Mouse (Mus musculus): ENCODE data around the gene Bloc1s3.
A peak's percentile ranks its signal among the peaks of the same experiment; 100 is the strongest.

The Bloc1s3 gene

GRCm38 (mm10) chr7:19477084-19477483 is 31.1 kb downstream of the Bloc1s3 start:
- DNase-seq, result no peak

DNA sequence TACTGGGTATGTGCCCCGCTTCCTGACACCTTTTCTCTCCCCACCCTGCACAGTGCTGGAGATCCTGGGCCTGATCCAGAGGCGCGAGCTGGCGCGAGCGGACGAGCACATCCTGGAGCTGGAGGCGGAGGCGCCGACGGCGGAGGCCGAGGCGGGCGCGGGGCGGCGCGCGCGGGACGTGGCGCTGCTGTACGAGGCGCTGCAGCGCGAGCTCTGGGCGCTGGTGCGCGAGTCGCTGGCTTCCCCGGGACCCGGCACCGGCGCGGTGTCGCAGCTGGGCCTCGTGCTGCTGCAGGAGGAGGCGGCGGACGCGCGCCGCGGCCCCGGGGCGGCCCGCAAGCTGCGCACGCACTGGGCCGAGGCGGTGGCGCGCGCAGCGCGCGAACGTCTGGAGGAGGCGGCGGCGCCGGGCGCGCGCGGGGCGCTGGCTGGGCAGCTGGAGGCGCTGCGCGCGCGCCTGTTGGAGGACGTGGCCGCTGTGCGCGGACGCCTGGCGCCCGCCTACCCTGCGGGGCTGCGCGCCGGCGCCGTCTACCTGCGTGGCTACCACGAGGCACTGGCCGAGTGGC is 34.2 kb downstream of the Bloc1s3 start:
- peak; percentile 54 to 81 for DNase-seq

- peak; percentile 82 to 86 for DNase-seq
Observed at GRCm38 (mm10) chr7:19472403-19472802, 35.8 kb downstream of the Bloc1s3 start.

DNA sequence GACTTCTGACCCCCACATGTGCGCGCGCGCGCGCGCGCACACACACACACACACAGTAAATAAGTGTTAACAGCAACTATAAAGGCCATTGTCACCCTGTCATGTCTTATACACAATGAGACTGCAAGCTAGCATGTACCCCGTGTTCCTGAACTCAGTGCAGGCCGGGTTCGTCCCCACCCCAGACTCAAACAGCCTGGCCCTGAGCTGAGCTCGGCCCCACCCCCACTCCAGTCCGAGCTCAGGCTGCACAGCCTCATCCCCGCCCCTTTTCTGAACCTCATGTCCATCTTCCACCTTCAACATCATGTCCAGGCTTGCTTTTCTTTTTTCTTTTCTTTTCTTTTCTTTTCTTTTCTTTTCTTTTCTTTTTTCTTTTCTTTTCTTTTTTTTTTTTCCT is 37.9 kb downstream of the Bloc1s3 start:
- peak; percentile 44 to 67 for DNase-seq

DNA sequence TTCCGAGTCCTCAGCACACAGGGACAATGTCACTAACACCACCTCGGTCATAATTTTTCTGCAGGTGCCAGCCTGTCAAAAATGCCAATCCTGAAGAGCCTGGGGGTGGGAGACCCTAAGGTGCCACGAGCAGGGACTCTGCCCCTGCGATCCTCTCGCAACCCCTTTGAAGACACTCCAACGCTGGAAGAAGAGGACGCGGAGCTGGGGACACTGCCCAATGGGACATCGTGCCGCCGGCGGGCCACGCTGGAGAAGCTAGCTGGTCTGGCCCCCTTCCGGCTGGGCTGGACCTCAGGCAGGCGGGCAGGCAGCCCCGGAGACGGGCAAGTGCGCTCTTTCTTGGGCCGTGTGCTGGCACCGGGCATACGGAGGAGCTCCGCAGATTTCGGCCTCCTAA is 38.8 kb downstream of the Bloc1s3 start:
- DNase-seq, result peak in 1 of 2 experiments; percentile 34

DNA sequence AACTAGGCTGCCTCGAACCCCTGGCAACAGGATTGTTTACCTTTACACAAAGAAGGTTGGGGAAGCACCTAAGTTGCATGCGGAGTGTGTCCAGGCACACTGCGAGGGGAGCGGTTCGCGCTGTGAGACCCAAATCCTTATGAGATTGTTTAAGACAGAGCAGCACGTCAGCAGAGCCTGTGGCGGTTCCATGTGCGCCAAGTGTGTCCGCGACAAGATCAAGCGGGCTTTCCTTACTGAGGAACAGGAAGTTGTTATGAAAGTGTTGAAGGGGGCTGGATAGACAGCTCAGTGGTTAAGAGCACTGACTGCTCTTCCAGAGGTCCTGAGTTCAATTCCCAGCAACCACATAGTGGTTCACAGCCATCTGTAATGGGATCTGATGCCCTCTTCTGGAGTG is 39.9 kb downstream of the Bloc1s3 start:
- DNase-seq, result no peak

GRCm38 (mm10) chr7:19467638-19468037 is 40.5 kb downstream of the Bloc1s3 start:
- peak; percentile 57 to 77 for DNase-seq

- DNase-seq, result peak; percentile 58 to 75
Observed at GRCm38 (mm10) chr7:19466602-19467145, 41.5 kb downstream of the Bloc1s3 start.

GRCm38 (mm10) chr7:19464367-19465307 is 43.5 kb downstream of the Bloc1s3 start:
- DNase-seq, result peak; percentile 42 to 47

DNA sequence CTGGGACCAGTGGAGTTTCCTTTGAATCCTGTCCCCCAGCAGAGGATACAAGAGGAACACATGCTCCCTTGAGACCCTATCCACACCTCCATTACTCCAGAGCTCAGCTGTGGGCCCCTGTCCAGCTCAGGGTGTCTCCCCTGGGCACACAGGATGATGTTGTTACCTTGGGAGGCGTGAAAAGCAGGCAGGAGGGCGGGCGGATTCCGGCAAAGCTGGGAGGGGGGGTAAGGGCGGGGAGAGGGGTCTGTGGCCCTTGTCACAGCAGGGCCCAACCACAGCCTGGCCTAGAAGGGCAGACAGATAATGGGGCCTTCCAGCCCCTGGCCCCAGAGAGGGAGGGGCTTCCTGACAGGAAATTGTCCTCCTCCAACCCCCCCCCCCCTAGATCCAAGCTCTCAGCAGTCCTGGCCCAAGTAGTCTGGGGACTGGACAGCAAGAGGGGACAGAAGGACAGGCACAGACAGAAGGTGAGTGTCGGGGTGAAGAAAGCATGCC is 45.2 kb downstream of the Bloc1s3 start, which contains the start of gene Exoc3l2:
Gene Exoc3l2, plus strand, starts transcription at position 448 of the 498 bp plus-strand sequence.
- DNase-seq, result peak; percentile 58 to 64

GRCm38 (mm10) chr7:19462443-19462842 is 45.7 kb downstream of the Bloc1s3 start:
- DNase-seq, result no peak

DNA sequence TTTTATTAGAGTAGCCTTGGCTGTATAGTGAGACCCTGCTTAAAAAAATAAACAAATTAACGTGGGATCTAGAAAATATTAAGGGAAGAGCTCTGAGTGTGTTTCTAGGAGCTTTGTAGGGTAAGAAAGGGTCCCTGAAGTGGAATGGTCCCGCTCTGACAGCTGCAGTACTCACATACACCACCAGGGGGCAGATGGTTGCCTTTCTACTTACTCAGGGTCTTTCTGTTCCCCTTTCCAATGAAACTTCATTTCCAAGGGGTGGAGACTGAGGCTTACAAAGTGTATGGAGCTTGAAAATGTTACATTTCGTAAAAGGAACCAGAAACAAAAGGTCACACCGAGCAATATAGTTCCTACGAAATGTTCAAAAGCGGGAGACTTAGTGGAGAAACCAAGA is 46.7 kb downstream of the Bloc1s3 start:
- peak; percentile 81 to 90 for DNase-seq

DNA sequence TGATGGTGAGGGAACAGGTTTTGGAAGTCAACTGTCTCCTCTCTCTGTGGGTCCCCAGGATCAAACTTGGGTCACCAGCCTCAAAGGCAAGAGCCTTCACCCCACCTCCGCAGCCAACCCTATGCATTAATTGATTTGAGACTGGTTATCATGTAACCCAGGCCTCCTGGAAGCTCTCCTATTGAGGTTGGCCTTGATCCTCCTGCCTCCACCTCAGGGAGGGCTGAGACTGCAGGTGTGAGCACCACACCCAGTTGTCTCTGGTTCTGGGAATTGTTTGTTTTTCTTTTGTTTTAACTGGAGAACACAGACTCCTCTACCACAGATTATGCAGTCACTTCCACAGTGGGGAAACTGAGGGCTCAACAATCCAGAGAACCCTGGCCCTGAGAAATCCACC is 47.7 kb downstream of the Bloc1s3 start:
- DNase-seq, result no peak

GRCm38 (mm10) chr7:19459144-19459870 is 48.9 kb downstream of the Bloc1s3 start:
- no peak for DNase-seq

GRCm38 (mm10) chr7:19458591-19459111 is 49.5 kb downstream of the Bloc1s3 start, which contains the start of gene Mark4:
Gene Mark4, minus strand, starts transcription at chr7:19458821.
- peak; percentile 81 to 88 for DNase-seq

- peak; percentile 54 to 79 for DNase-seq
Observed at GRCm38 (mm10) chr7:19458072-19458486, 50.1 kb downstream of the Bloc1s3 start.

DNA sequence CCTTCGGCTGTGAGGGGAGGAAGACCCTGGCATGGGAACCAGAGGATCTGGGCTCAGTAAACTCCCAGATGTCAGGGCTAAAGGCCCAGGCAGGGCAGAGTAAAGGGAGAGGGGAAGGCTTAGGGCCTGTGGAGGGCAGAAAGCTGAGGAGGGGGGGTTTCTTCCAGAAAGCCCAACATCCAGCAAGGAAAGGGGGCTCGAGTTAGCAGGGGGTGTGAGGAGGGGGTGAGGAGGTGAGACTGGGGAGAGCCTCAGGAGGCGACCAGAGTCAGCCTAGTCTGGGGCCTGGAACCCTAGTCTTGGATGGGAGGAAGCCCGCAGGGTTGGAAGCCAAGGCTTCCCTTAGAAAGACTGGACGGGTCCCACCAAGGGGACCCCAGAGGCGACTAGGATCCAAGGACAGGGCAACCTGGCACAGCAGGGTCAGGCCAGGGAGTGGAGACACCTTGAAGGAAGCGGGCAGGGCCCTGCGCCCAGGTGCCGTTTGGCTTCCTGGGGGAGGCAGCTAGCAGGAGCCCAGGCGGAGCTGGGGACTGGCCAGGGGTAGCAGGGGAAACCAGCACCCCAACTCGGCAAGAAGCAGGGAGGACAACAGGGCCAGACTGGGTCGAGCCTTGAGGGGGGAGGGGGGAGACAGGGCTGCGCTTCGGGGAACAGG is 50.6 kb downstream of the Bloc1s3 start:
- DNase-seq, result no peak

GRCm38 (mm10) chr7:19456628-19457027 is 51.5 kb downstream of the Bloc1s3 start:
- DNase-seq, result no peak

DNA sequence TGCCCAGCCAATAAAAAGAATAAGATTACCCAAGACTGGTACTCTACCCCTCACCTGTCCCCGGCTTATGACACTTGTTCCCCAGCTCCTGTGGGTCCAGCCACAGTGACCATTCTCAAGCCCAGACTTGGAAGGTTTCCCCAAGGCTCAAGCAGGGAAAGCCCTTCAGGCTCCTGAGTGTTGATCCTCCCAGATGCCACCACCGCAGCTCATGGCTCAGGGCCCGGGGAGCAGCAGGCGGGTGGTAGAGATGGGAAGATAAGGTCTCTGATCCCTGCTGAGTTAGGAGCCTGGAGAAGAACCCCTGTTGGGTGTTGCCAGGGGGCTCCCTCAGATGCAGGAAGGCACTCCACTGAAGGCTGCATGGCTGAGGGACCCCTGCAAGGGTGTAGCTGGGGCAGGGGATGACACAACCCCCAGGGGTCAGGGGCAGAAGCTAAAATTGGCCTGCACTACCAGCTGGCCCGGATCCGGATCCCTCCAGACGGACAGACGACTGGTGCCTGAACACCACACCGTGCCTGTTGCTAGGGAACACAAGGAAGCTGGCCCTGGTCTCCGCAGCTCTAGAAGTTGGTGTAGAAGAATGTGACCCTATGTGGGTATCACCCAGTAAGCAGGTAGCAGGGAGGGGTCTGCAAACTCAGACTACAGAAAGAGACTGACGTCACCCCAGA is 52.2 kb downstream of the Bloc1s3 start:
- DNase-seq, result no peak

DNA sequence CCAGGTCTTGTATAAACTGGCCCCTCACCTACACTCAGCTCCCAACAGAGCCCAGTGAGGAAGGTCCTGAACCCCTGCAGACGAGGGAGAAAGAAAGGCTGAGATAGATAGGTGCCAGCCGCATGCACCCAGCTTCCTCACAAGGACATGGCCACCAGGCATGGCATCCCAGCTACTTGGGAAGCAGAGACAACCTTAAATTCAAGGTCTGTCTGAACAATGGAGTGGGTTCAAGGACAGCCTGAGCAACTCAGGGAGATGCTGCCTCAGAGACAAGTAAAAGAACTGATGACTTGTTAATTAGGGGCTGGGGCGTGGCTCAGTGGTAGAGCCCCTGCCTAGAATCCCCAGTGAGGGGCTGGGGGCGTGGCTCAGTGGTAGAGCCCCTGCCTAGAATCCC is 53.0 kb downstream of the Bloc1s3 start:
- DNase-seq, result no peak
